Mouse (Mus musculus): Measurements from ENCODE around the gene Exoc4.

The Exoc4 gene

GRCm38 (mm10) chr6:33248894-33249758 lies at the start of gene Exoc4:
Exoc4 (plus strand) TSS chr6:33249085.
- DNase-seq (ENCODE audit: low spot score in 2 of 2): peak; percentile 96 to 98

DNA sequence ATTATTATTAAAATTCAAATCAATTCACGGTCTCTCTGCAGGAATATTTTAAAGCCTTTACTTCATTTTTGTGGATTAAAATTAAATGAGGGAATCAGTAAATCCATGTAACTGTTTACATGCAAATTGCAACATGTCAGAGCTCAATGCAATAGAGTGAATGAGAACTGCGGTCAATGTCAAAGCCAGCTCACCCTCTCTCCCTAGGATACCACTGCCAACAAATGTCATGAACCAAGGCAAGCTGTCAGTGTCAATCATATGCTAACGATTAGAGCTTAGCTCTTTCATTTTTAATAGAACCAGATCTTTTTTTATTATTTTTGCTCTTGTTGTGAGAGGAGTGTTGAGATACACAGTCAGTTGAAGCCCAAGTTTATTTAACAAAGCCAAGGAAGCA lies 30.1 kb upstream of the Exoc4 start:
- no peak for DNase-seq (ENCODE audit: low spot score in 2 of 2)

- no peak for DNase-seq (ENCODE audit: low spot score in 2 of 2)
Measured at GRCm38 (mm10) chr6:33226700-33227099, 22.2 kb upstream of the Exoc4 start.

DNA sequence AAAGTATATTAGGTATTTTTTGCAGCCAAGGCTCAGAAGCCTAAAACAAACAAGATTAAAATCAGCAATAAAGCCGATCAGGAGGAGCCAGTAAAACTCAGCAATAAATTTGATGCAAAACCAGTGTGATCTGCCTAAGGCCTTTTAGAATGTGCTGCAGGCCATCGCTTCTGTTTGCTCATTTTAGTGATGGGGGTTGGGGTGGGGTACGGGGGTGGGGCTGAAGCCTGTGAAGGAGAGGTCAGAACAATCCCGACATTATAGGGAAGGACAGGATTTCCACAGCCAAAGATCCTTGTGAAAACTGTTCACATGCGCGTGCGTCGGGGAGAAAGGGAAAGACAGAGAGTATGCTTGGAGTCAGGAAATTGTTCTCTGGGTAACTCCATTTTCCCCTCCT lies 21.5 kb upstream of the Exoc4 start:
- DNase-seq (ENCODE audit: low spot score in 2 of 2): no peak

GRCm38 (mm10) chr6:33241250-33241649 lies 7.6 kb upstream of the Exoc4 start:
- no peak for DNase-seq (ENCODE audit: low spot score in 2 of 2)

DNA sequence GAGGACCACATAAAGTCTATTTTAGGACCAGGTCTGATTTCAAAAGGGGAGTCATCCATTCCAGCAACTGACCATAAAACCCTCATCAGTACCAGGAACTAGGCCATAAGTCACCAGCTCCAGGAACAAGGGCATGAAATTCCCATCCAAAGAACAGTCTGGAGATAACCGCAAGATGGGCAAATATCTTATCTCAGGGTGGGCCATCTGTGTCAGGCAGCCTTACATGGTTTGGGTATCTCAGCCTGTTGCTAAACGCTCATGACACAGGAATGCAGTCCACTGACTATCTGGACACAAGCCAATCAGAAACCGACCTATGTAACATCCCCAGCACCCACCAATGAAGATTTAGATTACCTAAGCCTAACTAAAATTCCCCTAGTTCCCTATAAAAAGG lies 4.3 kb upstream of the Exoc4 start:
- DNase-seq (ENCODE audit: low spot score in 2 of 2): no peak

- DNase-seq (ENCODE audit: low spot score in 2 of 2): no peak
Measured at GRCm38 (mm10) chr6:33247146-33247545, 1.7 kb upstream of the Exoc4 start.

DNA sequence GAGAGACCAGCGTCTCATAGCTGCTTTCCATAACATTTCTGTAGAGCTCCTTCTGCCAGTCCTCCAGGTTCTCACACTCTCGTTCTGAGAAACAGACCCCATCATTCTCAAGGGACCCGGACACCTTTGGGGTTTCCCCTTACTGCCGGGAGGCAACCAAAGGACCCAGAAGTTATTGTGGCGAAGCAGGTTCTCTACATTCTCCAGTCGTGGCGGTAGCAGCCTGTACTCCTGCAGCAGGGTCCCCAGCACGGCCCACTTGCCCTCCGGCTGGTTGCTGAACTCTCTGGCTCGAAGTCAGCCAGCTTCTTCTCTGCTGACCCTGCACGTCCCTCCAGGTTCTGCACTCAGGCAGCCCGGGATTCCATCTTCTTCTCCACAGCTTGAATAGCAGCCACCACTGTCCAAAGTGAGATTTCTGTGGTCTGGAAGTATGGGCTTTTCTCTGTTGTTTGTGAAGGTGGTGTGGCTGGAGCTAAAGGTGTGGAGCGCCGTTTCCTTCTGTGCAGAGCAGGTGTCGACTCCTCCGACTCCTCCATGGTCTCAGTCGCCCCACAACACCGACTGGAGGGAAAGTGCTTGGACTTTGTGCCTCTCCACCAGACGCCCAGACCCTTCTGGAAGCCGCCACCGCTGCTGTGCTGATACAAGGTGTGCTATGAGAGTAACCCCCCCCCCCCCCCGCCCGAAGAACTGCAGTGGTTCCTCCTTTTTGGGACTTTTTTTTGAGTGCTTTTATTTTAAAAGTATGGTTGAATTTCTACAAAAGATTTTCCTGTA lies 1.1 kb upstream of the Exoc4 start:
- no peak for DNase-seq (ENCODE audit: low spot score in 2 of 2)

DNA sequence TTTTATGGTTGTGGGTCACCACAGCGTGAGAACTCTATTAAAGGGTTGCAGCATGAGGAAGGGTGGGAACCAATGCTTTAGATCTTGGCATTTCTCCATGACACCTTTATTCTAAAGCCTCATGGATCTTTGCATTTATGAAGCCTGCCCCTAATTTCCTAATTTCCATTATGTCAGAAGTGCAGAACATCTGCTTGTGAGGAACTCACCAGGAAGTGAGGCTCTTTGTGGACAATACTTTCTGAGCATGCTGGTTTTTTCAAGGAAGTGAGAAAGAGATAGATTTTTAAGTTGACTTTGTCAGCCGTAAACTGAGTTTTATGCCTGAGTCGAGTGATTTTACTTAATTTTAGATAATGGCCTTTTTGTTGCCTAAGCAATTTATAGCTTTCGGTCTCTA lies 7.8 kb downstream of the Exoc4 start:
- no peak for DNase-seq (ENCODE audit: low spot score in 2 of 2)

GRCm38 (mm10) chr6:33257076-33257789 lies 8.3 kb downstream of the Exoc4 start:
- no peak for DNase-seq (ENCODE audit: low spot score in 2 of 2)

DNA sequence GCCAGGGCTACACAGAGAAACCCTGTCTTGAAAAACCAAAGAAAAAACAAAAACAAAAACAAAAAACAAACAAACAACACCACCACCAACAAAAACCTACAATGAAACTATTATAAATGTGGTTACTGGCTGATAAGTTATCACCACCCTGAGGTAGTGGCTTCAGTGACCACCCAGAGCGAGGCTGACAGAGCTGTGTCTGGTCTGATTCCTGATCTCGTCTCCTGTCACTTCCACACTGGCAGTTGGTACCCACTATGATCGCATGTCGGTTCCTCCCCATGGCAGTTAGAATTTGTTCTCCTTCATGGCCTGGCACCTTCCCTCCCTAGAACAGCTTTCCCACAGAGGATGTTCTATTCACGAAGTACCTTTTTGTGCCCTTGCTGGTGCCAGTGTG lies 11.0 kb downstream of the Exoc4 start:
- no peak for DNase-seq (ENCODE audit: low spot score in 2 of 2)

GRCm38 (mm10) chr6:33261606-33262005 lies 12.7 kb downstream of the Exoc4 start:
- DNase-seq (ENCODE audit: low spot score in 2 of 2): no peak

- DNase-seq (ENCODE audit: low spot score in 2 of 2): no peak
Measured at GRCm38 (mm10) chr6:33263950-33264349, 15.1 kb downstream of the Exoc4 start.

DNA sequence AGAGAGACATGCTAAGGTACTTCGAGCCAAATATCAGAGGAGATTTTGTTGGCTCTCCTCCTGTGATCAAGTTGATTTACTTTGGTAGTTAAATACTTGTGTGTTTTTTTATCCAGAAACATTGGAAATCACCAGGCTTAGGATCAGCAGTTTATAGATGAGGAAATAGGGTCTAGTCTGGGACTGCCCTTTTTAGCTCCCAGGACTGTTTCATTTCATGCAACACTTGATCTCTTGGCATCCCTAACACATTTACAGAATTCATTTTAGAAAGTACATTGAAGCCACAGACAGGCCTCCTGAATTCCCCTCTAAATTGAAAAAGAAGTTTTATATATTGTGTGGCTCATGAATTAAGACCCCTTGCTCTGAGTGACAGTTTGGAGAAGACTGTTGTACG lies 15.5 kb downstream of the Exoc4 start:
- DNase-seq (ENCODE audit: low spot score in 2 of 2): no peak

GRCm38 (mm10) chr6:33267571-33267970 lies 18.7 kb downstream of the Exoc4 start:
- DNase-seq (ENCODE audit: low spot score in 2 of 2): no peak

- DNase-seq (ENCODE audit: low spot score in 2 of 2): no peak
Measured at GRCm38 (mm10) chr6:33283523-33283922, 34.6 kb downstream of the Exoc4 start.

GRCm38 (mm10) chr6:33283936-33284335 lies 35.1 kb downstream of the Exoc4 start:
- DNase-seq (ENCODE audit: low spot score in 2 of 2): no peak

- DNase-seq (ENCODE audit: low spot score in 2 of 2): no peak
Measured at GRCm38 (mm10) chr6:33286376-33286775, 37.5 kb downstream of the Exoc4 start.

DNA sequence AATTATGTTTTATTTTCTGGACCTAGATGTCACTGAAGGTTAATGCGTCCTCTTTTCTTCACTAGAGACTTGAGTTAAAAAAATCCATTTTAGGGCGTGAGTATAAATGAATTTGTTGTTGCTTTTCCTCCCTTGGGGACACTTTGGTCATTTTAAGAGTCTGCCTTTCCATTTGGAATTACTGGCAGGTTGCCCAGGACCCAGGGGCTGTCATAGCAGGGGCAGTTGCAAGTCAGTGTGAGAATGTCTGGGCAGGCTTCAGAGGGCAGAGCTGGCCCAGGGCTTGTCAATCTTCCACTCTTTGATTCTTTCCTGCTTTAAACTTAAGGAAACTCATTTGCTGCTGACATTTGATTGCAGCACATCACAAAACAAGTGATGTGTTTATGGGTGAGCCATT lies 45.7 kb downstream of the Exoc4 start:
- no peak for DNase-seq (ENCODE audit: low spot score in 2 of 2)

GRCm38 (mm10) chr6:33297566-33297965 lies 48.7 kb downstream of the Exoc4 start:
- no peak for DNase-seq (ENCODE audit: low spot score in 2 of 2)

DNA sequence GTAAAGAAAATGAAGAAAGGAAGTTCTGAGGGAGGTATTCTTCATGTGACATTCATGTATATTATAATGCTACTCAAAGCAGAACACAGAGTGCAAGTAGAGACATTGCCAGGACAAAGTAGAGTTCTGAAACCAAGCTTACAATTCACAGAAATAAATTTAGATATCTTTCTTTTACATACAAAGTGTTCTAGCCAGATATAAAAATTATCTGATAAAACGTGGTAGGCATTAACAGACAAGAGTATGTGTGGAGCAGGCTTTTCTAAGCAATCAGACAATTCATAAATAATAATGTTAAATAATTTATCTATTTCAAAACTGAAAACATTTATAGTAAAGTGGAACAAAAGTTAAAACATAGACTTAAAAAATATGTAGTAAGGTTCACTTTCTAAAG lies 49.9 kb downstream of the Exoc4 start:
- DNase-seq (ENCODE audit: low spot score in 2 of 2): no peak

DNA sequence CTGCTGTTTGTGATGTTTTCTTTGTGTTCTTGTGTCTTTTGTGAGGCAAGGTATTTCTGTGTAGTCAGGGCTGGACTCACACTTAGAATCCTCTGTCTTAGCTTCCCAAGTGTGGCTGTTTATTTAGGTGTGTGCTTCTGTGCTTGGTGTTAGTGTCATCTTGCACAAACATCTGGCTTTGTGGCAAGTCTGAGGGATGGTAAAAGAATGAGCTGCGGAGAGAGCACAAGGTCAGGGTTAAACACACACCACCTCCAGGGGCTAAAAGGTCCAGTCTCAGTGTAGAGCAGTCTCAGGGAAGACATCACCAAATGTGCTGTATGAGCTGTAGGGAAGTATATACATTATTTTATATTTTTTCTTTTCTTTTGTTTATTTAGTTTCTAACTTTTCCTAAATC lies 57.1 kb downstream of the Exoc4 start:
- DNase-seq (ENCODE audit: low spot score in 2 of 2): no peak
